Mouse (Mus musculus): ENCODE data around the gene Cnp. TPM values are rescaled to one million over a fixed set of nuclear protein-coding genes. Genes with fewer than 3 reads are reported as not detected.

Gene Cnp
- polyA plus RNA-seq, 1 experiment from 2014 or later, result 16.3 TPM

Other genes with a start within 250 kb of the Cnp start
- not detected in 2 replicates for gene Gast, start 240.5 kb upstream of the Cnp start, polyA plus RNA-seq (2016; fragmentation: Nextera tagmentation; extraction: Ambion mirVana)
- gene Hap1, start 218.8 kb upstream of the Cnp start, polyA plus RNA-seq (2016; fragmentation: Nextera tagmentation; extraction: Ambion mirVana), result 5.1 and 8.4 TPM in 2 replicates
- gene Jup, start 177.1 kb upstream of the Cnp start, polyA plus RNA-seq (2016; fragmentation: Nextera tagmentation; extraction: Ambion mirVana), result 91.3 and 112 TPM in 2 replicates
- 71.1 and 81.8 TPM in 2 replicates for gene P3h4, start 160.1 kb upstream of the Cnp start, polyA plus RNA-seq (2016; fragmentation: Nextera tagmentation; extraction: Ambion mirVana)
- 107 and 123 TPM in 2 replicates for gene Fkbp10, start 159.2 kb upstream of the Cnp start, polyA plus RNA-seq (2016; fragmentation: Nextera tagmentation; extraction: Ambion mirVana)
- 124 and 128 TPM in 2 replicates for gene Nt5c3b, start 133.1 kb upstream of the Cnp start, polyA plus RNA-seq (2016; fragmentation: Nextera tagmentation; extraction: Ambion mirVana)
- 0.71 and 0.90 TPM in 2 replicates for gene Klhl10, start 133.0 kb upstream of the Cnp start, polyA plus RNA-seq (2016; fragmentation: Nextera tagmentation; extraction: Ambion mirVana)
- 6.7 and 9.7 TPM in 2 replicates for gene Klhl11, start 102.2 kb upstream of the Cnp start, polyA plus RNA-seq (2016; fragmentation: Nextera tagmentation; extraction: Ambion mirVana)
- 127 and 139 TPM in 2 replicates for gene Acly, start 46.9 kb upstream of the Cnp start, polyA plus RNA-seq (2016; fragmentation: Nextera tagmentation; extraction: Ambion mirVana)
- 0.59 and 0.75 TPM in 2 replicates for gene Ttc25, start 29.3 kb upstream of the Cnp start, polyA plus RNA-seq (2016; fragmentation: Nextera tagmentation; extraction: Ambion mirVana)
- 67.4 and 67.9 TPM in 2 replicates for gene Nkiras2, start 44.3 kb downstream of the Cnp start, polyA plus RNA-seq (2016; fragmentation: Nextera tagmentation; extraction: Ambion mirVana)
- 194 and 211 TPM in 2 replicates for gene Dnajc7, start 45.3 kb downstream of the Cnp start, polyA plus RNA-seq (2016; fragmentation: Nextera tagmentation; extraction: Ambion mirVana)
- 0.23 and 0.27 TPM in 2 replicates for gene Zfp385c, start 117.6 kb downstream of the Cnp start, polyA plus RNA-seq (2016; fragmentation: Nextera tagmentation; extraction: Ambion mirVana)
- gene Dhx58, start 129.4 kb downstream of the Cnp start, polyA plus RNA-seq (2016; fragmentation: Nextera tagmentation; extraction: Ambion mirVana), result 1.1 and 2.4 TPM in 2 replicates
- 52.0 and 59.8 TPM in 2 replicates for gene Kat2a, start 137.6 kb downstream of the Cnp start, polyA plus RNA-seq (2016; fragmentation: Nextera tagmentation; extraction: Ambion mirVana)
- gene Hspb9, start 138.9 kb downstream of the Cnp start, polyA plus RNA-seq (2016; fragmentation: Nextera tagmentation; extraction: Ambion mirVana), result 0.19 and 0.34 TPM in 2 replicates
- gene Rab5c, start 163.3 kb downstream of the Cnp start, polyA plus RNA-seq (2016; fragmentation: Nextera tagmentation; extraction: Ambion mirVana), result 13.7 and 13.9 TPM in 2 replicates
- not detected in 2 replicates for gene Kcnh4, start 185.0 kb downstream of the Cnp start, polyA plus RNA-seq (2016; fragmentation: Nextera tagmentation; extraction: Ambion mirVana)
- not detected in 2 replicates for gene Hcrt, start 188.0 kb downstream of the Cnp start, polyA plus RNA-seq (2016; fragmentation: Nextera tagmentation; extraction: Ambion mirVana)
- gene Ghdc, start 196.1 kb downstream of the Cnp start, polyA plus RNA-seq (2016; fragmentation: Nextera tagmentation; extraction: Ambion mirVana), result 4.8 and 6.3 TPM in 2 replicates

Measured in heart, embryonic 10.5 days (tissue).